Mouse (Mus musculus) lung, postnatal 0 days (tissue): ENCODE data around the gene Lin7a.

Source experiments
- CTCF ChIP-seq: IDR thresholded peaks from 2 replicates; pipeline ENCODE4 v1.5.1; 2016; ENCODE audit warnings: antibody characterized with exemption, mild to moderate bottlenecking
- EP300 ChIP-seq: IDR thresholded peaks from 2 replicates; pipeline ENCODE4 v1.6.1; 2016; ENCODE audit warnings: antibody characterized with exemption, mild to moderate bottlenecking, control low read depth

DNA sequence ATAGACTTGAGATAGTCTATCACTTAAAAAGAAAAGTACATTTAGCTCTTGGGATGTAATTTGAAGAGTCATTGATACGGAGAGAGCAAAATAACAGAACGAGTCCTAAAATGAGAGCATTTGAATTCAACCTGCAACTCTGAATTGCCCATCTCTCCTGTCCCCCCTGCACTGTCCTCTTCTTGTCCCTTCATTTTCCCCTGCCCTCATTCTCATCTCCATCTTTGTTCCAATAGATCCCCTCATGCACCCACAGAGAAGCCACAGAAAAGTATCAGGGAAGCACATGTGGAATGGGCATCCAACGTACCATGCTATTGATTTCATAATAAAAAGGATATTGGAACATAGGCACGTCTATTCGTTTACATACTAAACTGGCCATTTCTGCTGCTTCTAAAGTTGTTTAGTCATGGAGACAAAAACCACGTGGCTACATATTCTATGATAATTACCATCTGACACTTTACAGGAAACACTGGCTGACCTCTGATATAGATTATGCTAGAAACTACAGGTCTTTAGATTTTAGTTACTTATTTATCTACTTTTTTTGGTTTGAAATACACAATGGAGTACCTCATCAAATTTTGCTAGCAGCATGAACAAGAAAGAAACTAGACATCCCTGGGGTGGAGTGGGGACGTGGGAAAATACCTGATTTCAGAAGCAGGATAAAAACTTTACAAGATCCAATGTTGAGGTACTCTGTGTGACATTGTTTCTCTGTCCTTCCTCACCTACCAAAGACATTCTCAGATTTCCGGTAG, 41.2 kb upstream of the Lin7a start:
- TF ChIP-seq CTCF (no peak), EP300 (no peak)
